Comparison of ENCODE assay signal across 19 mouse cellular contexts in genomic region chr14:26437771-26438170, GRCm38 (mm10).
"Had no signal": no experiment of that assay in that cellular context is flagged by ENCODE, and none has a peak within 500 bp of the region (broad histone marks: within the 10 kb centered on the region; RNA-seq: fewer than 3 reads in every experiment).

No protein-coding gene starts in this region.

- H3K27me3 ChIP-seq: limb, embryonic 13.5 days; liver, embryonic 15.5 days; midbrain, embryonic 12.5 days; midbrain, embryonic 15.5 days; neural tube, embryonic 12.5 days; neural tube, embryonic 15.5 days had no signal

- H3K4me2 ChIP-seq: limb, embryonic 13.5 days; liver, embryonic 15.5 days; midbrain, embryonic 12.5 days; midbrain, embryonic 15.5 days; neural tube, embryonic 12.5 days; neural tube, embryonic 15.5 days had no signal

- H3K36me3 ChIP-seq: midbrain, embryonic 15.5 days had no signal

- H3K4me3 ChIP-seq: layer of hippocampus, adult 2 months; limb, embryonic 10.5 days; limb, embryonic 13.5 days; liver, embryonic 15.5 days; midbrain, embryonic 12.5 days; midbrain, embryonic 15.5 days; neural tube, embryonic 12.5 days; neural tube, embryonic 15.5 days had no signal

- DNase-seq: kidney, postnatal 25 days; layer of hippocampus, adult 9-11 months; liver; lung, adult 2 months; lung, postnatal 14 days; lung, postnatal 4 days; retina, postnatal 1 day; right cerebral cortex, postnatal 25 days; thymus, adult 18-20 months; thymus, postnatal 4 days had no signal

- H3K27ac ChIP-seq: kidney, postnatal 0 days; layer of hippocampus, adult 2 months; limb, embryonic 10.5 days; limb, embryonic 13.5 days; liver, embryonic 15.5 days; midbrain, embryonic 12.5 days; midbrain, embryonic 15.5 days; neural tube, embryonic 12.5 days; neural tube, embryonic 15.5 days had no signal

- ATAC-seq: midbrain, embryonic 15.5 days had no signal

- H3K9me3 ChIP-seq: limb, embryonic 10.5 days; limb, embryonic 13.5 days; liver, embryonic 15.5 days; midbrain, embryonic 12.5 days; midbrain, embryonic 15.5 days; neural tube, embryonic 12.5 days; neural tube, embryonic 15.5 days had no signal

- H3K4me1 ChIP-seq: liver, embryonic 15.5 days; midbrain, embryonic 12.5 days; midbrain, embryonic 15.5 days; neural tube, embryonic 12.5 days; neural tube, embryonic 15.5 days had no signal

- H3K9ac ChIP-seq: limb, embryonic 13.5 days; liver, embryonic 15.5 days; midbrain, embryonic 12.5 days; midbrain, embryonic 15.5 days; neural tube, embryonic 12.5 days; neural tube, embryonic 15.5 days had no signal
